Mouse (Mus musculus) left cerebral cortex, postnatal 10 days (tissue): ENCODE data around the gene Fgfrl1. TPM values are rescaled to one million over a fixed set of nuclear protein-coding genes. Genes with fewer than 3 reads are reported as not detected.

ENCODE experiments used
- DNase-seq, 2 experiments: peaks; one replicate each; pipeline ENCODE4 v3.0.0; 2021 to 2022; ENCODE audit warnings: low spot score in 2 of 2, mixed read lengths in 1 of 2; ENCODE audit errors: extremely low spot score in 1 of 2
- intact Hi-C: fragments of 180-260 bp; cut with DNase I; formaldehyde crosslinking; loops from one replicate; pipeline ENCODE4 v1.15.1; 2025
- total RNA-seq, 2 experiments: library from RNA; stranded (reverse); gene quantifications; 2 replicates each; pipeline ENCODE4 v1.2.3; 2021

The Fgfrl1 gene
- total RNA-seq, 2 experiments from 2014 or later = 12.5 to 16.2 TPM

GRCm38 (mm10) chr5:108660632-108661268, 31.4 kb upstream of the Fgfrl1 start:
- peak; percentile 83 to 96 for DNase-seq
- intact Hi-C loops = no loop called here

DNA sequence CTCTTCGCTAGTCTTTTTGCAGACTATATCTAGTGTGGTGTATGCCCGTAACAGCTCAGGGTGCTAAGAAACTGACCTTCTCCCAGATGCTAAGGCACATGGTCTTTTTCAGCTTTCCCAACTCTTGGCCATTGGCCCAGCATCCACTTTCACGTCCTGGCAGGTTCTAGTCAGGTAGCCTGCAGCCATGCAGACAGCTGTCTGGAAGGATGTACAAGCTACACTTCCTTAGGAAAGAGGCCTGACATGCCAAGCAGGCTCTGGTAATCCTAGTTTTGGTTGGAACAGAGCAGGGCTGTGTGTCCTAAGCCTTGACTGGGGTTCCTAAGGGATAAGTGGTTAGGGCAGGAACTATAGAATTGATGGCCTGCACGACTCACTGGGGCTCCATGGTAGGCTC, 29.4 kb upstream of the Fgfrl1 start:
- intact Hi-C loops = no loop called here
- DNase-seq = no peak

DNA sequence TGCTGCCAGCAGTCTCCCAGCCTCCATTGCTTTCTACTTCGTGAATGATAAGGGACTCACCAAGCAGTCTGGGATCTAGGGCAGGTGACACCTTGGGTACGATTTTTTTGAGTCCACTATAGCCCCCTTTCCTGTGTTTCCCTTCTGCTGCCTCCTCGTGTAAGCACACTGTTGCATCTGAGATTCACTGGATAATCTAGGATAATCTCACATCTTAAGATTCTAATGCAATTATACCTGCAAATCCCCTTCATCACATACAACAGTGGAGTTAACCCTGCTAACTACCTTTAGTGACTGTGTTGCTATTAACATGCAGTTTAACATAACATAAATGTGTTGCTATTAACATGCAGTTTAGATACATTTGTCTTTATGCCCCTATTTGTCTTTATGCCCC, 27.1 kb upstream of the Fgfrl1 start:
- no peak for DNase-seq
- intact Hi-C loops = no loop called here

GRCm38 (mm10) chr5:108667370-108667769, 24.8 kb upstream of the Fgfrl1 start:
- intact Hi-C loops = no loop called here
- DNase-seq = no peak

DNA sequence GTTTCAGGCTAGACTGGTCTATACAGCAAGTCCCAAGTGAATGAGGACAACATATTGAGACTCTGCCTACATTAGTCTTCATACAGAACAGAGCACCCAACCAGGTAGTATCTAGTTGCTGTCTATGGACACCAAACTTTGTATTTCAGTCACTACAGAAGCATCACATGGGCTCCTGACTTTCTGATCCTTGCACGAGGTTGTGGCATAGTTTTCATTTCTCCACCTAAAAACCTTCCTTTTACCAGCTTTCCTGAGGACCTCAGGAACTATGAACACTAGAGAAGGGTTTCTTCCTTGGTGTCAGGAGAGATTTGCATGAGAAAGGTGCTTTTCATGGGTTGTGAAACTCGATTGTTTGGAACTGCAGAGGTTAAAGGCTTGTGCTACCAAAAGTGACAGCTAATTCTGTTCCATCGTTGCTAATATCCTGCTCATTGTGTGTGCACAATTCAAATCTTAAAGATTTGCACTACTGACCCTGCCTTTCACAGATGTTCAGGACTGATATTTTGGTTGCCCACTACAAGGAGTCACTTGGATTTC, 23.7 kb upstream of the Fgfrl1 start:
- DNase-seq = no peak
- intact Hi-C loops = no loop called here

- peak; percentile 83 to 92 for DNase-seq
- intact Hi-C loops = no loop called here
Measured at GRCm38 (mm10) chr5:108668977-108669936, 22.9 kb upstream of the Fgfrl1 start, which contains the start of gene Dgkq. Gene Dgkq (minus strand): TSS chr5:108669672.

GRCm38 (mm10) chr5:108669986-108670385, 22.2 kb upstream of the Fgfrl1 start:
- intact Hi-C loops = no loop called here
- no peak for DNase-seq

DNA sequence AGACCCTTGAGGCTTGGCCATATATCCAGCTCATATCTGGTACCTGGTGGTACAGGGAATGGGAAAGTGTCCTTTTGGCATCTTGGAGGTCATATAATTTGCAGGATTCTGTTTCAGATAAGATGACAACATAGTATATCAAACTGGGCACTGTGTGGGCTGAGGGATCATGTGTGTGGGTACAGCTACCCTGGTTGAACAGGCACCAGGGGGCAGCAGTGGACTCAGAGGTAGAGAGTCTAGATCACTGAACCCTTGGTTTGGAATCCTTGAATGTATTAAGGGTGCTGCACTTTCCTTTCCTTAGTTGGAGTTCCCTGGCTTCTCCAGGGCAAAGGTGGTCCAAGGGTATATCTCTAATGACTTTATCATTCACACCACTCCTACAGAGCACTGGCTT, 21.4 kb upstream of the Fgfrl1 start:
- intact Hi-C loops = no loop called here

GRCm38 (mm10) chr5:108671757-108672156, 20.4 kb upstream of the Fgfrl1 start:
- intact Hi-C loops = no loop called here
- no peak for DNase-seq

More for the DNA sequence above, 21.4 kb upstream of the Fgfrl1 start:
- DNase-seq = peak in 1 of 2 experiments; percentile 60

DNA sequence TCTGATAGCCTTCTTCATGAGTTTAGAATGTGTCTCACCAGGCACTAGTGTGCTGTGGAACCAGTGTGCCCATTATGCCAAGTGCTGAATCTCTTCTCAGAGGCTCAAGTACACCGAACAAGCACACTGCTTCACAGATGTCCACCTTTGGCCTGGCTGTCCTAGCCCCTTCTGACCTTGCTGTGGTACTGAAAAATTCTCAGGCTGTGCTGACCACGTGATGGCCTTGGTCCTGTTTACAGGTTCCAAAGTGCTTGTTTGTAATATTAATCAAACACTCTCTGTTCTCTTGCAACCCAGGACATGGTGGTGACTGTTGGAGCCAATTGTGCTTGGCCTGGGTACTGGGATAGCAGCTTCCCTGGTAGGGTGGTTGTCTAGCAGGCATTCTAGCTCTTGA, 17.6 kb upstream of the Fgfrl1 start:
- DNase-seq = no peak
- intact Hi-C loops = no loop called here

DNA sequence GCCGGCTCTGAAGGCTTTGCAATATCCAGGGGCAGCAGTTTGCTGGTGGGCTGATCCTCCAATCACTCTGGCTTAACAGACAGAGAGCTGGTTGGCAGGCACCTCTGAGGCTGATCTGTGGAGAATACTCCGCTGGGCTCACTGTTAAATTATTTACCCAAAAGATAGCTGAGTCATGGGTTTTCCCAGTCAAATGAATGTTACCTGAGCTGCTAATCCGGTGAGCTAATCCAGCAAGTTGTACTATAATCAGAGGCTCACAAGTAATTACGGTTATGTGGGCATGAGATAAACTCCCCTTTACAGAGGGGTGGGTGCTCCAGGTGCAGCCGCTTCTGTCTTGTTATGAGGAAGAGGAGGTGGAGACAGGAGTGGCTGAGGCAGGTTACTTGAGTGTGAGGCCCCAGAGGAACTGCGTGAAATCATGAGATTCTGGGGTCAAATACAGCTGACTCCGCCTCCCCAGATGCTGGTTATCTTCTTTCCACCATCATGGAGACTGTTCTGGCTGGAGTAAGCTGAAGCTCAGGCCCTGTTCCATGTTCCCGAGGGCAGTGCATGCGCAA, 16.8 kb upstream of the Fgfrl1 start, which contains the start of gene Slc26a1:
Slc26a1 (minus strand) TSS at position 319 of the 566 bp plus-strand sequence.
- intact Hi-C loops = no loop called here
- no peak for DNase-seq

GRCm38 (mm10) chr5:108676772-108677498, 15.2 kb upstream of the Fgfrl1 start:
- DNase-seq = no peak
- intact Hi-C loops = no loop called here

- intact Hi-C loops = no loop called here
- DNase-seq = peak; percentile 82 to 88
Measured at GRCm38 (mm10) chr5:108677605-108678295, 14.4 kb upstream of the Fgfrl1 start.

DNA sequence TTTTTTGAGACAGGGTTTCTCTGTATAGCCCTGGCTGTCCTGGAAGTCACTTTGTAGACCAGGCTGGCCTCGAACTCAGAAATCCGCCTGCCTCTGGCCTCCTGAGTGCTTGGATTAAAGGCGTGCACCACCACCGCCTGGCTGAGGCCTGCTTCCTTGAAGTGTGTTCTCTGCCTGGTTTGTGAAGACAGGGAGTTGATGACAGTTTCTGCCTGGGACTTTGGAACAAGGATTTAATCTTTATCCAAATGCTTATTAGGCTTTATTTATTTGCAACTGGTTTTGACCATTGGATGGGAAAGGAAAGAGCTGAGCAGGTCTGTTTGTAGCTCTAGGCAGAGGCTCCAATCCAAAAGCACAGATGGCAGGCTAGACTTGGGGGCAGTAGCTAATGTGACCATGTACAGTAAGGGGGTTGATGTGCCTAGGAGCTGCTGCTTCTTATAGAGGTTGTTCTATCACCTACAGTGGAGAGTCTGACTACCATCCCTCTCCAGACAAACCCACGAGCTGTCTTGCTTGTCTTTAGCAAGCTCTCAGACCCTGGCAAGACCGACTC, 13.8 kb upstream of the Fgfrl1 start:
- no peak for DNase-seq
- intact Hi-C loops = no loop called here

DNA sequence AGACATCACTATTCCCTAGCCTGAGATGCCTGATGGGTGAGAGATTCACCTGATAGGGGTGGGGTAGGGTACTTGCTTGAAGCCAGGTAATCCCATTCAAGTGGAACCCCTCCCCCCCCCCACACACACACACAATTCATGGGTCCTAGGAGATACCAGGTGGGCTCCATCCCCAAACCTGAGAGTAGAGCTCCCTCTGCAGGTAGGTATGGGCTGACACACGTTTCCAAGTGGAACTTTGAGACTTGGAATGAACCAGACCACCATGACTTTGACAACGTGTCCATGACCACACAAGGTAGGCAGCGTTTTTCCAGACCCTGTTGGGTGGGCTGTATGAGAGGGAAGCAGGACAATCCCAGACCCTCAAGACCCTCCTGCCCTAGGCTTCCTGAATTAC, 12.3 kb upstream of the Fgfrl1 start:
- intact Hi-C loops = no loop called here
- no peak for DNase-seq

DNA sequence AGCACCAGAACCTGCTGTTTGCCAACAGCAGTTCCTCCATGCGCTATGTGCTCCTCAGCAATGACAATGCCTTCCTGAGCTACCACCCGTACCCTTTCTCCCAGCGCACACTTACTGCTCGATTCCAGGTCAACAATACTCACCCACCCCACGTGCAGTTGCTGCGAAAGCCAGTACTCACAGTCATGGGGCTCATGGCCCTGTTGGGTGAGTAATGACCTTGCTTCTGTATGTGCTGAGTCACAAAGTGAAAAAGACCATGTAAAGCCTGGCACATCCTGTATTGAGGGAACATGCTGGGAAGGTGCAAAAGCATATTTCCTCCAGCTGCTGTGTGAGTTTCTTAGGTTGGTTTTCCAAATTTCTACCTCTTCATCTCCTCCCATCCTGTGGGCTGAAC, 11.3 kb upstream of the Fgfrl1 start:
- intact Hi-C loops = no loop called here
- DNase-seq = no peak

- intact Hi-C loops = no loop called here
- no peak for DNase-seq
Measured at GRCm38 (mm10) chr5:108689091-108689490, 3.1 kb upstream of the Fgfrl1 start.

- DNase-seq = no peak
- intact Hi-C loops = no loop called here
Measured at GRCm38 (mm10) chr5:108691152-108691551, 1.0 kb upstream of the Fgfrl1 start.
